8 mouse cellular contexts compared by ENCODE assay signal in genomic region chr2:126552357-126553290, GRCm38 (mm10). TPM values are rescaled to one million over a fixed set of nuclear protein-coding genes. Genes with fewer than 3 reads are reported as not detected.
DNase-seq lines count a peak whose midpoint lies in the region; ATAC-seq lines count a peak whose summit lies in the region.

Slc27a2 (plus strand) TSS chr2:126552407.

- no peaks in the 10 kb centered on the region for H3K36me3 ChIP-seq in forebrain, embryonic 11.5 days (ENCODE audit: control insufficient read depth, insufficient read depth, low read length)
- H3K36me3 ChIP-seq in intestine, embryonic 14.5 days (ENCODE audit: control insufficient read depth, insufficient read depth, low read length): no peaks in the 10 kb centered on the region
- no peaks in the 10 kb centered on the region for H3K36me3 ChIP-seq in midbrain, embryonic 10.5 days
- no peaks in the 10 kb centered on the region for H3K36me3 ChIP-seq in stomach, embryonic 15.5 days

- under 1% methylated on average over 55 of the region's 61 CpGs for WGBS in forebrain, embryonic 11.5 days
- WGBS in intestine, embryonic 14.5 days: 2% methylated on average over 59 of the region's 61 CpGs
- under 1% methylated on average over 61 of the region's 61 CpGs for WGBS in midbrain, embryonic 10.5 days
- WGBS in stomach, embryonic 15.5 days: 1% methylated on average over 56 of the region's 61 CpGs

- intact Hi-C loops in left cerebral cortex, postnatal 4 days (cut with DNase I): no loop called here

- H3K27me3 ChIP-seq in forebrain, embryonic 11.5 days (ENCODE audit: control insufficient read depth, insufficient read depth, low read length): peaks cover 30% of the 10 kb centered on the region
- H3K27me3 ChIP-seq in intestine, embryonic 14.5 days (replicated peaks; ENCODE audit: control insufficient read depth, insufficient read depth, low read length): peaks cover 45% of the 10 kb centered on the region
- H3K27me3 ChIP-seq in midbrain, embryonic 10.5 days (ENCODE audit: low read depth, poor library complexity, severe bottlenecking): peaks cover 59% of the 10 kb centered on the region
- peaks cover 40% of the 10 kb centered on the region for H3K27me3 ChIP-seq in stomach, embryonic 15.5 days (replicated peaks)

- no peak within 1 kb of the TSS for H3K27ac ChIP-seq in forebrain, embryonic 11.5 days (ENCODE audit: low read depth, low read length)
- H3K27ac ChIP-seq in intestine, embryonic 14.5 days (ENCODE audit: low read depth): no peak within 1 kb of the TSS
- peak within 1 kb of the TSS; percentile 77 for H3K27ac ChIP-seq in midbrain, embryonic 10.5 days (replicated peaks)
- H3K27ac ChIP-seq in stomach, embryonic 15.5 days: no peak within 1 kb of the TSS

- peak within 1 kb of the TSS; percentile 59 for H3K4me3 ChIP-seq in forebrain, embryonic 11.5 days (ENCODE audit: low read depth, low read length)
- peak within 1 kb of the TSS; percentile 44 for H3K4me3 ChIP-seq in intestine, embryonic 14.5 days (ENCODE audit: low read depth, low read length)
- peak within 1 kb of the TSS; percentile 78 for H3K4me3 ChIP-seq in midbrain, embryonic 10.5 days
- H3K4me3 ChIP-seq in stomach, embryonic 15.5 days (replicated peaks): peak within 1 kb of the TSS; percentile 49

- H3K9me3 ChIP-seq in forebrain, embryonic 11.5 days (ENCODE audit: control insufficient read depth, low read length): no peaks in the 10 kb centered on the region
- H3K9me3 ChIP-seq in intestine, embryonic 14.5 days (ENCODE audit: control insufficient read depth, low read length): no peaks in the 10 kb centered on the region
- no peaks in the 10 kb centered on the region for H3K9me3 ChIP-seq in midbrain, embryonic 10.5 days (replicated peaks)
- H3K9me3 ChIP-seq in stomach, embryonic 15.5 days: no peaks in the 10 kb centered on the region

- ATAC-seq in CD4-positive, CD25-positive, alpha-beta regulatory T cell, adult 4 months: no peak
- ATAC-seq in forebrain, embryonic 11.5 days (replicated peaks; ENCODE audit: low FRiP score): peak; percentile 88
- peak; percentile 78 for ATAC-seq in intestine, embryonic 14.5 days (replicated peaks; ENCODE audit: low FRiP score, low TSS enrichment, low read depth)
- ATAC-seq in stomach, embryonic 15.5 days (ENCODE audit: insufficient read depth, low FRiP score, low read depth): peak; percentile 60; the same call in 1 of the 2 replicates

- H3K9ac ChIP-seq in forebrain, embryonic 11.5 days (ENCODE audit: low read length): peak within 1 kb of the TSS; percentile 56
- no peak within 1 kb of the TSS; the same call in 1 of the 2 replicates for H3K9ac ChIP-seq in intestine, embryonic 14.5 days (ENCODE audit: low read length)
- H3K9ac ChIP-seq in stomach, embryonic 15.5 days: no peak within 1 kb of the TSS

- DNase-seq in CD4-positive, CD25-positive, alpha-beta regulatory T cell, adult 2 months (ENCODE audit: low read depth, low spot score): peak; percentile 28
- peak; percentile 24 to 29 for DNase-seq in adrenal gland, adult 18-20 months (ENCODE audit: low spot score in 2 of 2)
- peak; percentile 76 for DNase-seq in forebrain, embryonic 11.5 days (ENCODE audit: low spot score)
- peak; percentile 73 for DNase-seq in intestine, embryonic 14.5 days (ENCODE audit: low spot score)
- DNase-seq in left cerebral cortex, postnatal 4 days: peak; percentile 17
- peak; percentile 66 for DNase-seq in midbrain, embryonic 10.5 days (ENCODE audit: low spot score)

- peak within 1 kb of the TSS; percentile 100 for H3K4me2 ChIP-seq in forebrain, embryonic 11.5 days (ENCODE audit: low read depth, low read length, severe bottlenecking)
- H3K4me2 ChIP-seq in intestine, embryonic 14.5 days (ENCODE audit: low read length): peak within 1 kb of the TSS; percentile 95
- H3K4me2 ChIP-seq in stomach, embryonic 15.5 days: peak within 1 kb of the TSS; percentile 91

- peaks cover 12% of the 10 kb centered on the region for H3K4me1 ChIP-seq in forebrain, embryonic 11.5 days (replicated peaks; ENCODE audit: control insufficient read depth, insufficient read depth, low read length)
- peaks cover 9% of the 10 kb centered on the region; the same call in 1 of the 2 replicates for H3K4me1 ChIP-seq in intestine, embryonic 14.5 days (replicated peaks; ENCODE audit: control insufficient read depth, insufficient read depth, low read length)
- H3K4me1 ChIP-seq in midbrain, embryonic 10.5 days: peaks cover 22% of the 10 kb centered on the region
- peaks cover 10% of the 10 kb centered on the region; the same call in 1 of the 2 replicates for H3K4me1 ChIP-seq in stomach, embryonic 15.5 days

RNA-seq across cellular contexts. Expression of gene Slc27a2, which starts in this region (rescaled TPM):
- polyA plus RNA-seq in CD4-positive, CD25-positive, alpha-beta regulatory T cell, adult 4 months (2017; shearing (Covaris generic)): not detected
- total RNA-seq in adrenal gland, adult 18-20 months (2021): 10 to 100 TPM; 20.9 to 24.6 TPM
- 4.5 and 4.8 TPM in 2 replicates for polyA plus RNA-seq in forebrain, embryonic 11.5 days (2014; fragmentation: Nextera tagmentation; extraction: Ambion mirVana)
- 0.95 and 1.4 TPM in 2 replicates for polyA plus RNA-seq in intestine, embryonic 14.5 days (2014; fragmentation: Nextera tagmentation; extraction: Ambion mirVana)
- 1 to 10 TPM; 3.5 to 3.6 TPM for total RNA-seq in left cerebral cortex, postnatal 4 days (2021)
- 1.3 and 2.3 TPM in 2 replicates for polyA plus RNA-seq in midbrain, embryonic 10.5 days (2016; fragmentation: Nextera tagmentation; extraction: Ambion mirVana)
- 3.9 and 8.3 TPM in 2 replicates for polyA plus RNA-seq in stomach, embryonic 15.5 days (2015; fragmentation: Nextera tagmentation; extraction: Ambion mirVana)

Comparison
In these comparisons a context has a peak if more than half of its experiments do, and no peak if none do; other contexts are left out.
1. RNA of gene Slc27a2 (total RNA-seq): 20.9 to 24.6 TPM in adrenal gland, adult 18-20 months; 3.5 to 3.6 TPM in left cerebral cortex, postnatal 4 days; every median in the first group is over 4 times any median in the second.
2. DNase-seq: peak in every context shown above with its lines; median percentile 76 in forebrain, embryonic 11.5 days; 73 in intestine, embryonic 14.5 days; 66 in midbrain, embryonic 10.5 days; 28 in CD4-positive, CD25-positive, alpha-beta regulatory T cell, adult 2 months; 26 in adrenal gland, adult 18-20 months; 17 in left cerebral cortex, postnatal 4 days.
3. Peak in every context shown above with its lines, with median percentiles within 50 percentile points of each other: H3K4me2 ChIP-seq and H3K4me3 ChIP-seq.